Mouse (Mus musculus) adrenal gland (tissue): ENCODE measurements around the gene Brms1.

Source experiments
- intact Hi-C: fragments of 180-260 bp; cut with DNase I; formaldehyde crosslinking; loops from one replicate; pipeline ENCODE4 v1.15.1; 2025

Brms1 gene

DNA sequence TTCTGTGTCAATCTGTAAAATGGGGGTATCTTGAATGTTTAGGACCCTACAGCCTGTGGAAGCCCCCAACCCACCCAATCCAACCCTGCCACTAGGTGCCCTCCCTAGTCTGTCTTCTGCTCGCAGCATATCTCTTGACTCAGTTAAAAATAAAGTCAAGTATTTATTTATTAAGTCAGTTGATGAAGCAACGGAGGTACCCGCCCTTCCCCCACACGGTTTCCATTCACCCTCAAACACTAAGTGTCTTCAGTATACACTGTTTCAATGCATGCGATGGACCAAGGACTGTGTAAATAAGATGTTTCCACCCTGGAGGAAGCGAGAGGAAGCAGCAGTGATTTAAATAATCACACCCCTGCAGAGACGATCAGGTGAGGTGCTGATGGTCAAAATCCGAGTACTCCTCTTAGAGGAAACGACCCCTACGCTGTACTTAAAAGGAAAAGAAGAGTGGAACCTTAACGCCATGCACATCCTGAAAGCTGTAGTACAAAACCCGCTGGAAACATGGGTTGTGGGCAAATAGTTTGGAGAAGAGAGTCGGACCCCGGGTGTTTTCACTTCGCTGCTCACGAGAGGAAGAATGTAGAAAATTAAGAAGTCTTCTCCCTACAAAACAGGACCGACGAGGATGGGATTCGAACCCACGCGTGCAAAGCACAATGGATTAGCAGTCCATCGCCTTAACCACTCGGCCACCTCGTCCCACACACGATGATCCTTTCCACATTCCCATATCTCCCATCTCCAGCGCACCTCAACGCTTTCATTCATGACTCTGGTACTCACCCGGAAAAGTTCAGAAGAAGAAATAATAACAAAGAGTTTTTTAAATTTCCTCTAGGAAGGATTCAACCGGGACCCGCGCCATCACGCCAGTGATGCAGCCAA is 3.2 kb upstream of the Brms1 start:
- intact Hi-C loops = no loop called here

DNA sequence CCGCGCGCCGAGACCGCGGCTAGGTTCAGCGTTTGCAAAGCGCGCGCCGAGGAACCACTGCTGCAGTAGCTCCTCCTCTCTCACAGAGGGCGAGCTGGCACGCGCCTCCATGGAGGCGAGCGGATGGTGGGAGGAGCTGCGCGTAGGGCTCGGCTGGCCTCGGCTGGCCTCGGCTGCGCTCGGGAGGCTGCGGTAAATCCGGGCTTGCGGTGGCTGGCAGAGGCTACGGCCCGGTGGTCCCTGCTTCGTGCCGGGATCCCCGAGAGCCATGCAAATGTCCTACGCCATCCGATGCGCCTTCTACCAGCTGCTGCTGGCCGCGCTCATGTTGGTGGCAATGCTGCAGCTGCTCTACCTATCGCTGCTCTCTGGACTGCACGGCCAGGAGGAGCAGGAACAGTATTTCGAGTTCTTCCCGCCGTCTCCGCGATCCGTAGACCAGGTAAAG is 2.4 kb upstream of the Brms1 start, which contains the start of the genes B4gat1 and AC124502.3:
B4gat1 (plus strand) TSS at position 118 of the 448 bp plus-strand sequence.
AC124502.3 (plus strand) TSS at position 183 of the 448 bp plus-strand sequence.
- intact Hi-C loops = no loop called here

DNA sequence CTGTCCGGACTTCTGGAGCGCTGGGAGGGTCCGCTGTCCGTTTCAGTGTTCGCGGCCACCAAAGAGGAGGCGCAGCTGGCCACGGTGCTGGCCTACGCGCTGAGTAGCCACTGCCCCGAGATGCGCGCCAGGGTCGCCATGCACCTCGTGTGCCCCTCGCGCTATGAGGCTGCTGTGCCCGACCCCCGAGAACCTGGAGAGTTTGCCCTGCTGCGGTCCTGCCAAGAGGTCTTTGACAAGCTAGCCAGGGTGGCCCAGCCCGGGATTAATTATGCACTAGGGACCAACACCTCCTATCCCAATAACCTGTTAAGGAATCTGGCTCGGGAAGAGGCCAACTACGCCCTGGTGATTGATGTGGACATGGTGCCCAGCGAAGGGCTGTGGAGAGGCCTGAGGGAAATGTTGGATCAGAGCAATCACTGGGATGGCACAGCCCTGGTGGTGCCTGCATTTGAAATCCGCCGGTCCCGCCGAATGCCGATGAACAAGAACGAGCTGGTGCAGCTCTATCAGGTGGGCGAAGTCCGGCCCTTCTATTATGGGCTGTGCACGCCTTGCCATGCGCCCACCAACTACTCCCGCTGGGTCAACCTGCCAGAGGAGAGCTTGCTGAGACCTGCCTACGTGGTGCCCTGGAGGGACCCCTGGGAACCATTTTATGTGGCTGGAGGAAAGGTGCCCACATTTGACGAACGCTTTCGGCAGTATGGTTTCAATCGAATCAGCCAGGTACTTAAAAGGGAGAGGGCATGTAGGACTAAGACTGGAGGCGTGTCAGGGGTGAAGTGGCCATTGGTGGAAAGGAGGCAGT is 1.6 kb upstream of the Brms1 start:
- intact Hi-C loops = no loop called here

DNA sequence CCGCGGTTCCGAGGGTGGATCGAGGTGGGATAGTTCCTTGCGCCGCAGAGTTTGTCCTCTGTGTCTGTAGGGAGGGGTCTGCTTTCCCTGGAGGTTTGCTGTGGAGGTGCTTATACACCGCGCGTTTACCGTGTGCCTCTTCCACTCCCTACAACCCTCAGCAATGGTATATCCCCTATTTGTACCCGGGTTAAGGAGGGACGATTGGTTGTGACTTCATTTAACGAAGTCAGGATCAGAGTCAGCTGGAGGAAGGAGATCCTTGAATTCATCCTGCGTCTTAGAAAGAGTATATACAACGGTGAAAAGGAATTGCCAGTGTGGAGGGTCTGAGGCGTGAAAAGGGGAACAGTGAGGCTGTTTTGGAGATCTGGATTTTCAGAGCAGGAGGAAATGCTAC is 434 bp downstream of the Brms1 start:
- intact Hi-C loops = no loop called here

DNA sequence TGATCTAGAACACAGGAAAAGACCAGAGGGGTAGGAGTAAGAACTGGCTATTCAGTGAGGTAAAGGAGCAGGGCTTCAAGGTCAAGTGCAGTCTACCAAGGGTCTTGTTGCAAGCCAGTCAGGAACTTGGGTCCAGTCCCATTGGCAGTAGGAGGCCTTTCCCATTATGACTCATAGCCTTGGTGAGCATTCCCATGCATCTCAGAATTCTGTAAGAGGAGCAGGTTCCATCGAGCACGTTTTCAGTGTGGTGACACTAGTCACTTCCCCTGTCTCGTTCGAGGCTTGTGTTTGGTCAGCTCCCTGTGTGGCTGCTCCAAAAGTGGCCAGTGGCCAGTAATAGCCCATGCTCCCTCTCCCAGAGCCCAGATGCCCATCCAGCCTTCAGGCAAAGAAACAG is 4.4 kb downstream of the Brms1 start:
- intact Hi-C loops = no loop called here

DNA sequence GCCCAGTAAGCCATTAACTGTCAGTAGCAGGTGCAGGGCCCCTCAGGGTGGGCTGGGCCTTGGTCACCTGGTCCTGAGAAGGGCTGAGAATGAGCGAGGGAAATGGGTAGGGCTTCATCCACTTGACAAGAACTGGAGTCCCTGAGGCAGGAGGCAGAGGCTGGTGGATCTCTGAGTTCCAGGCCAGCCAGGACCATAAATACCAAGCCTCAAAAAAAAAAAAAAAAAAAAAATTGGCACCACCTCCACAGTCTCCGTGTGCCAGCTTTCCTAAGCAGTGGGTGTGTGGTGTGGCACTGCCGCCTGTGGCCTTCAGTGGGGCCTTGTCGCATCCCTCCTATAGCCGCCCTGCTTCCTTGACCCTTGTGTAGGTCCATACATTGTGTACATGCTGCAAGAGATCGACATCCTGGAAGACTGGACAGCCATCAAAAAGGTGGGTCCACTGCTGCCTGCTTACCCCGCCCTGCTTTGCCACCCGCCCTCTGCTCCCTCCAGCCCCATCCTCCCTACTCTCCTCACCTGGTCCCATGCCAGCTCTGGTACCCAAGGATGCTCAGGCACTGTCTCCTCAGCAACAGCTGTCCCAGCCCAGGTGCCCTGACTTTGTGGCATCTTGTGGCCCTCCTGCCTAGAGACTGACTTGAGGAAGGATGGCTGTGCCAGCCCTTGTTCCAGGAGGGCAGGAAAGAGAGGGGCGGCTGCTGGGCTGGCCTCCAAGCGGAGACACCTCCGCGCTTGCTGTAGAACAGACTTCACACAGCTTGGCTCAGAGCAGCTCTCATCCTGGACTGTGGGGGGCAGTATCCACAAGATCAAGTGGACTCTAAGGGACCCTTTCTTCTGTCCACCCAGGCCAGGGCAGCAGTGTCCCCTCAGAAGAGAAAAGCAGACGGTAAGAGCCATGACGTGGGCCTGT is 7.2 kb downstream of the Brms1 start:
- intact Hi-C loops = no loop called here

DNA sequence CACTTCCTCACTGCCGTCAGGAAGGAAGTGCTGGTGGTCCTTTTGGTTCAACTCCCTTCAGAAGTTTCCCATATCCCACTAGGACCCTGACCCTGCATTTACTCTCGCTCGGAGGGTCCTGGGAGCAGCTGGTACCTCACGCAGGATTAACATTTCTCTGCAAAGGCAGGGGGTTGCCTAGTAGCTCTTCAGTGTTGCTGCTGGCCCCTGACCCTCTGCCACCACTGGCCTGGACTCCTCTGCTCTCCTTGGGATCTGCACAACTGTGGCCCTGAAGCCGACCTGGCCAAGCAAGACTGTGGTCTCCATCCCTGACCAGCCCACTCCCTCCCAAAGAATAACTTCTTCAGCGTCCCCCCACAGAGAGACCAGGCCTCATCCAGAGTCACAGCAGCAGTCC is 8.2 kb downstream of the Brms1 start:
- intact Hi-C loops = no loop called here

DNA sequence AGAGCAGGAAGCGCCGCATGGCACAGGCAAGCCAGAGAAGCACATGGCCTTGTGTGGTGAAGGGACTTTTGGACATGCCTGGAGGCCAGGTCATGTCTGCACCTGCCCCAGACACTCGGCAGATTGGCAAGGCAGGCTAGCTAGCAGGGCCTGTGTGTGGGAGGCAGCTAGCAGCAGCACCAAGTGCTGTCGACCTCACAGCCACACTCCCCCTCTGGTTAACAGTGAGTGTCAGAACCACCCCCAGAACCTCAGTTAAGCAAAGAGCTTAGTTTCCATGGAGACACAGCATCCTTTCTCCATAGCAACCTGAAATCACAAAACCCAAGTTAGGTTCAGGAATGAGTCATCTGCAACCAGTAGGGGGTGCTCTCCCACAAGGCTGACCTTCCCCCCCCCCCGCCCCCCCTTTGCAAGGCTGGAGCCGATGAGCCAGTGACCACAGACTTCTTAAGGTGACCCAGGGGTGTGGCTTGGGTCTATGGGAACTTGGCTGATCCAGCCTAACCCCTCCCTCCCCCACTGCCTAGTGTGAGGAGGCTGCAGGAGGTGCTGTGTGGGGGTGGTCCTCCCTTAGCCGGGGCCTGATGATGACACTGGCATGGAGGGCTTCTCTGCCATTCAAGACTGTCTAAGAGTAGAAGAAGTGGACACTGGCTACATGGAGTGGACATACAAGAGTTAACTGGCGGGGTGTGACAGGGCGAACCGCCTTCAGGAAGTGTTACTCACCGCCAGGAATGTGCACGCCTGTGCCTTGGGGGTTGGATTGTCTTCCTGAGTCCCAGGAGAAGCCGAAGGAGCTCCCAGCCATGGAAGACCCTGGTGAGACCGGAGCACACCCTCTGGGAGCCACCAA is 9.1 kb downstream of the Brms1 start, which contains the start of gene Rin1:
Rin1 (plus strand) TSS at position 435 of the 859 bp plus-strand sequence.
- intact Hi-C loops = no loop called here

DNA sequence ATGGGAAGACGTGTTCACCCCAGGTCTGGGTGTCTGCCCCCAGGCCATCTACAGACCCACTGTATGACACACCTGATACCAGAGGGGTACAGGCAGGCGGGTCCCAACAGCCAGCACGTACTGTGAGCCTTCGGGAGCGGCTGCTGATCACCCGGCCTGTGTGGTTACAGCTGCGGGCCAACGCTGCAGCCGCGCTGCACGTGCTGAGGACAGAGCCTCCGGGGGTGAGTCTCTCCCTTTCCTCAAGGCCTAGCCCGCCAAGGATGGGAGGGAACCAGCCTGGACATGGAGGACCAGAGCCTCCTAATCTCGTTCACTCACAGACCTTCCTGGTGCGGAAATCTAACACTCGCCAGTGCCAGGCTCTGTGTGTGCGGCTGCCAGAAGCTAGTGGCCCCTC is 9.9 kb downstream of the Brms1 start:
- intact Hi-C loops = no loop called here

DNA sequence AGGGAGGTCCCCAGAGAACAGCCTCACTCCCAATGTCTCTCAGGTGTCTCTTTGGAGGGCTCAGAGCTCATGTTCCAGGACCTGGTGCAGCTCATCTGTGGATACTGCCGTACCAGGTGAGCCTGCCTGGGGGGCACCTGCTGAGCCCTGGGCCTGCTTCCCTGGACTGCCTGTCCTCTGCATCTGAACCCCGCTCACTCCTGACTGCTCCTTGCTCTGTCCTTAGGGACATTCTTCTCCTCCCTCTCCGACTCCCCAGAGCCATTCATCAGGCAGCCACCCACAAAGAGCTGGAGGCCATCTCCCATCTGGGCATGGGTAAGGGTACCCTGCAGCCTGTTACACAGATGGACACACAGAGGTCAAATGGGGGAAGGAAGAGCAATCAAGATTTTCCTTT is 10.4 kb downstream of the Brms1 start:
- intact Hi-C loops = no loop called here

DNA sequence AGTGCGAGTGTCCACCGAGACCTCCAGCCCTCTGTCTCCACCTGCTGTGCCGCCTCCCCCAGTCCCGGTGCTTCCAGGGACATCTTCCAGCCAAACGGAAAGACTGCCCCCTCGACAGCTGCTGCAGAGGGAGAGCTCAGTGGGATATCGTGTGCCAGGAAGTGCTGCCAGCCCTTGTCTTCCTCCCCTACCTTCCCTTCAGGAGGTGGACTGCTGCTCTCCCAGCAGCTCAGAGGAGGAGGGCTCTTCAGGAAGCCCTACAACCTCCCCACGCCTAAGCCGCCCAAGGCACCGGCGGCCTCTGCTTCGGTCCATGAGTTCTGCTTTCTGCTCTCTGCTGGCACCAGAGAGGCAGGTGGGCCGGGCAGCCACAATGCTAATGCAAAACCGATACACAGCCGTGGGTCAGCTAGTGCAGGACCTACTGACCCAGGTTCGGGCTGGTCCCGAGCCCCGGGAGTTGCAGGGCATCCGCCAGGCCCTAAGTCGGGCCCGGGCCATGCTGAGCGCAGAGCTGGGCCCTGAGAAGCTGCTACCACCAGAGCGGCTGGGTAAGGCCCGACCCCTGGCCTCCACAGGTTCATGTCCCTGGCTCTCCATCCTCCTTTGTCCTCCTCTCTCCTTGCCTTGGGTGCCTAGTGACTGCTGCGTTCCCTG is 11.1 kb downstream of the Brms1 start:
- intact Hi-C loops = no loop called here

DNA sequence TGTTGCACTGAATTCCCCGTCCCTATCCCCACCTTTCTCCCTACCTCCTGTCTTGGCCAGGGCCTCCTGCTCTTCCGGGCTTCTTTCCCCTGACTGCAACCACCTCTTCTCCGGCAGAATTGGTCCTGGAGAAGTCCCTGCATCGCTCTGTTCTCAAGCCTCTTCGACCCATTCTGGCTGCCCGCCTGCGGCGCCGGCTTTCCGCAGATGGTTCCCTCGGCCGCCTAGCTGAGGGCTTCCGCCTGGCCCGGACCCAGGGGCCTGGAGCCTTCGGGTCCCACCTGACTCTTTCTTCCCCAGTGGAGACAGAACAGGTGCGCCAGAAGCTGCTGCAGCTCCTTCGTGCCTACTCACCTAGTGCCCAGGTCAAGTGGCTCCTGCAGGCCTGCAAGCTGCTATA is 11.7 kb downstream of the Brms1 start:
- intact Hi-C loops = no loop called here

DNA sequence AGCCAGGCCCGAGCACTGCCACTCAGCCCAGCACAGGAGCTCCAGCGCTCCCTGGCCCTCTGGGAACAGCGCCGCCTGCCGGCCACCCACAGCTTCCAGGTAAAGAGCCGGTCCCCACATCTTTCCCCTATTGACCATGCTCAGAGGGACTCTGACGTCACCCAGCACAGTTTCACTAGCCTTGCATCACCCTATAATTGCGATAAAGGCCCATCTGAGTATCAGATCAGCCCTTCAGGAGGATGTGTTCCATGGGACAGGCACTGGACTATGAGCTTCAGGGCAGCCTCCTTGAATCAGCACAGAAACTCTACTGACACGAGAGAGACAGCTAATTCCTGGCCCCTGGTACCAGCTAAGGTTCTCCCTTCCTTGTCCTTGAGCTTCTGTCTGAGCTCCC is 12.8 kb downstream of the Brms1 start:
- intact Hi-C loops = no loop called here

DNA sequence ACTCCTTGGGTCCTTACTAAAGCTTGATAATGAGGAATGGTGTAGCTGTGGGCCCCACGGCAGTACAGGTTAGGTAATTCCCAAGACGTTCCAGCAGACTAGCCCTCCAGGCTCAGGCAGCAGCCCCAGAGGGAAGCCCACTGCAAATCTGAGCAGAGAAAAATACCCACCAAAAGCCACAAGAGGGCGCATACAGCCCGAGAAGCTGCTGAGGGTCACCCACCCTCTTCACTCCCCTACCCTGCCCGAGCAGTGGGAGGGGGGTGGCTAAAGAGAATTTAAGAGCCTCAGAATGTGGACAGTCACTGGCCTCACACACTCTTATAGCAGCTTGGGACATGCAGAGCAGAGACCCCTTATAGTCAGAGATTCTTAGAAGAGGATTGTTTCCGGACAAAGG is 15.1 kb downstream of the Brms1 start:
- intact Hi-C loops = no loop called here

DNA sequence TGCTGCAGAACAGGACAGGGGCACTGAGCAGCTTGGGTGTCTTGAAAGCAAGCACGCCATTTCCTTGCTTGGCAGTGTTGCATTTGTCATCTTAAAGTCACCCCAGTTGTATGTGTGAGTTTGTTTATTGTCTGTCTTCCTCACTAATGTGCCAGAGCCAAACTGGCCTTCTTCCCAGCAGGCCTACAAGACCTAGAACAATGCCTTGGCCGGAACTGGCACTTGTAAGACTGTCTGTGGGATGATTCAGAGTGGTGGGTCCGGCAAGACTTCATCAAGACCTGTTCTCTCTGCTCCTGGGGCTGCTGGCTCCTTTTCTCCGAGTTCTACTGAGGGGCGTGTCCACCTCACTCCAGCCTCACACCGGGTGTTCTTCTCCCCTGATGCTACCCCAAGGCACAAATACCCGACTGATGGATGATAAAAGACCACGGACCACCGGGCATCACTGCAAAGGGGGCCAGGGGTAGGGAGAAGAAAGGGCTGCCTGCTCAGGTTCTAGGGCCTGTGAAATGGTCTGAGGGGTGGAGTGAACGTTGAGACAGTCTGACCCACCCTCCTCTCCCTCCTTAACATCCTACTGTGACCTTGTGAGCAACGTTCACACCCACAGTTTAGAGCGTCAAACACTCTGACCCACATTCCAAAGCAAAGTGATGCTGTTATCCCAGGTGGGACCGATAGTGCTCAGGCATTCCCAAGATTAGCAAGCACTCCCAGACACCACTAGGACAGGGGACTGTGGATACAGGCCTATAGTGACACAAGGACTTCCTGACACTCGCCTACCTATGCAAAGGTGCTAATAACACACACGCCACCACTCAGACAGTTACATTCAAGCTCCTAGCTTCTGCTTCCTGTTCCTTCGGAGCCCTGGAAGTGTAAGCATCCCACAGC is 17.0 kb downstream of the Brms1 start:
- intact Hi-C loops = no loop called here

DNA sequence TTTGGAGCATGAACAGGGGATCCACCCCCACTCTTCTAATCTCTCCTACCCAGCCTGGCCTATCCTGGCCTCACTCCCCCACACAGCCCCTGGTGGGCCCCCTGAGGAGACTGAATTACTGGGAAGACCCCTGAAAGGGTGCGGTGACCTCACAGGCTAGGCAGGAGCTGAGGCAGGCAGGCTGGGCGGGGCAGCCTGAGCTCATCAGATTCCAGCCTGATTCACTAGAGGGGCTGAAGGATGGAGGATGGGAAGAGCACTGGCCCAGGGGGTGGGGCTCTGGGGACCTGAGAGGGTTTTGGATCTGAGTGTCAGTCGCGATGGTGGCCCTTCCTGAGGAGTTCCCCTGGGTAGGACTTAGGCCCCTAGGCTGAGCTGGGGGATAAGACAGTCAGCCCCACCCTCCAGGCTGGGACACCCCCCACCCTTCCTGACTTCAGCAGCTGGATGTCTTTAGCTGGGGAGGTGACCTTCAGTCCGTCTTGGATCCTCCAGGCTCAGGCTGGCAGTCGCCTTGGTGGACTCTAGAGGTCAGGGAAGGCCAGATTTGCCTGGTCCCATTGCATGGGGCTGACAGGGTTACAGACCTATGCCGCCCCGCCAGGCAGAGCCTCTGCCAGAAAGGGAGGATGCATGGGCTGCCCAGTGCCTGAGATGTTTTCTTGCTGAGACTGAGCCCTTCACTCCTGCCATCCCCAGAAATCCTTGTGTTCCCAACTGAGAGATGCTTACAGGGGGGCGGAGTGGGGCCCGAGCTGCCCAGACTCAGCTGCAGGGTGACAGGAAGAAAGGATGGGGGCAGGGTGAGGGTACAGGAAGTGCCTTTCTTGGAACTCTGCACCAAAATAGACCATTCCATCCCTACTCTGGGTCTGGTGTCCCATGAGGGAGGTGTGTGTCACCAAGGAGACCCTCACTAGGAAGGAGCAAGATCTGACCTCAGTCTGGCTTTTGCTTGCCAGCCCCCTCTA is 17.9 kb downstream of the Brms1 start:
- intact Hi-C loops = no loop called here
